Mouse (Mus musculus) testis, postnatal 10 days (tissue): ENCODE data around the gene 4930470P17Rik.

Experiments
- DNase-seq: peaks from one replicate; pipeline ENCODE4 v3.0.0; 2021; ENCODE audit warnings: low spot score

4930470P17Rik gene

DNA sequence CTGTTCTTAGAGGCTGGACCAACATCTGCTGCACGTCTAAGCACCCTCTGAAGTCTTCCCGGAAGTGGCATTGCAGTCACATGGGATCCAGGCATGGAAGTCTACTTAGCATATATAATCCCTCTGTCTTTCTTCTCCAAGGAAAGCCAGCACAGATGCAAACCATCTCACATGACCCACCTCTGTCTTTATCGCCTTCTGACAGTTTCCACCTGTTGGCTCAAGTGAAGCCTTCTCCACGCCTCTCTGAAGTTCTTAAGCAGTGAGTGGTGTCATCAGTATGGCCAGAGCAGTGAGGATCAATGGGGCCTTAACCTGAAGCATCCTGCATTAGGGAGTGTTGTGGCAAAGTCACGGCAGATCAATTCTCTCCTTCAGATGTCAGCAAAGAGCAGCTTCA lies 23.2 kb downstream of the 4930470P17Rik start:
- no peak for DNase-seq

DNA sequence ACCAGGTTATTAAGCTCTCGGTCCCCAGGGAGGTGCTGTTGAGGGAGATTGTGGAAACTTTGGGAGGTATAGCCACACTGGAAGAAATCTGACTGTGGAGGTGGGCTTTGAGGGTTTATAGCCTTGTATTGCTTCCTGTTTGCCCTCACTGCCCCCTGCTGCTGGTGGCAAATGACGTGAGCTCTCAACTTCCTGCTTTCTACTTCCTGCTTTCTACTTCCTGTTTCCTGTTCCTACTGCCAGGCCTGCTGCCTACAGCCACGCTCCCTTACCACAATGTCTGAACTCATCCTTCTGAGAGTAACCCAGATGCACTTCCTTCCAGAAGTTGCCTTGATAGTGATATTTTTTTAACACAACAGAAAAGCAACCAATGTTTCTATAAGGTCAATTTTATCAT lies 24.3 kb downstream of the 4930470P17Rik start:
- no peak for DNase-seq

DNA sequence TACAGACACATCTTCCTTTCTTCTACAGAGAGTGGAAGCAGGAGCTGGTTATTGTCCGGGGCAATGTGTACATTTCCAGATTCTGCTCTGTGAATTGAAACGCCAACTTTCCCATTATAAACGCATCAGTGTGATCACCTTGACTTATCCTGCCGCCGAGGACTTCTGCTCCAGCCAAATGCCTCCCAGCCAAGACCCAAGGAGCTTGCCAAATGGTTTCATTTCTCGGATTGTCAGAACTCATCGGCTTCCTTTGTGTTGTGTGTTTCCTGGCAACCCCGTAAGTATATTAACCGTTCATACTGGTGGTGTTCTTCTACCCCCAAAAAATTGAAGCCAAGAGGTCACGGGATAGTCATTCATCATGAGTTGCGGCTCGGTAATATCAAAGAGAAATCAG lies 25.7 kb downstream of the 4930470P17Rik start:
- DNase-seq: no peak

GRCm38 (mm10) chr2:170564995-170565394 lies 36.8 kb downstream of the 4930470P17Rik start:
- no peak for DNase-seq

DNA sequence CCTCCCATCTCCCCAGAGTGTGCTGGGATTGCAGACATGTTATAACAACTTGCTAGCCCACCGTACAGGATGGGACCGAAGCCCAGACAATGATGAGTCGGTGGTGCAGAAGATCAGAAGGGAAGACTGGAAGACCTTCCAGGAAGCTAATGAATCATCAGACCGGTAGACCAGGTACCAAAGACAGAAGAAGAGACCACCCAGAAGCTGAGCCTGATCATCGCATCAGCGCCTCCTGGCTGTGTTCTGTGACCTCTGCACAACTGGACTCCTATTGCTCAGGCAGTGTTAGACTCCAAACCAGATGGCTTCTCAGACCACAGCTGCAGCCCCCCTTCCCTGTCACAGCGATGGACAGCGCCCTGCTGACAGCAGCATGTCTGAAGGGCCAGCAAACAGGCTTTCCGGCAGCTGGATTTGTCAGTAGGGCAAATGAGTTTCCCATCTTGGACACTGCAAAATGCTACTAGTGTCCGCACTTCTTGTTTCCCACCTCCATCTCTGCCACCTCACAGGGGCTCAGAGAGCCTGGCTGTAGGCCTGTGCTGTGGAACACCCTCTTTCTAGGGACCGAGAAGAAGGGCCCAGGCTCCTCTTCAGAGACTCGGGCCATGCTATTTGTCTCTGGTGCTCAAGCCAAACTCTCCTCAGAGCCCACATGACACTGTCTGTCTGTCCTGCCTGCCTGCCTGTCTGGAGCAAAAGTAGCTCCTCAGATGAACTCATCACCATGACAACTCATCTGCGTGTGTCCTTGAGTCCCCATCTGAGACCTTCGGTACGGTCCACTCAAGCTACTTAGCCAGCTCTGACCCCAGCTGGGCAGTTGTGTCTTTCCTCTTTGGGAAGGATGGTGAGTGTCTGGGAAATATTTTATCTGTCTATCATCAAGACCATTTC lies 37.6 kb downstream of the 4930470P17Rik start:
- DNase-seq: no peak

- no peak for DNase-seq
Observed at GRCm38 (mm10) chr2:170552088-170552487, 49.7 kb downstream of the 4930470P17Rik start.

- no peak for DNase-seq
Observed at GRCm38 (mm10) chr2:170550240-170550639, 51.6 kb downstream of the 4930470P17Rik start.

DNA sequence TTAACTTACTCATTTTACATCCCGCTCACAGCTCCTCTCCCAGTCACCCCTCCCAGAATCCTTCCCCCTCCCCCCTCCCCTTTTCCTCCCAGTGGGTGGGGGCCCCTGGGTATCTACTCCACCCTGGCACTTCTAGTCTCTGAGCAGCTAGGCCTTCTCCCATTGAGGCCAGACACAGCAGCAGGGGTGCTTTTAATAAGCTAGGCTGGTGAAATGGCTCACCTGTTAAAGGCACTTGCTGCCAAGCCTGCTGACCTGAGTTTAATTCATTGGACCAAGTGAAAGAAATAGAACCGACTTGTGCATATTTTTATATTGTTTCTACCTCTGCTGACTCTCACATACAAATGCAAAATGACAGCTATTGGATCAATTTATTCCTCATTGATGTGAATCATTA lies 52.7 kb downstream of the 4930470P17Rik start:
- DNase-seq: no peak

DNA sequence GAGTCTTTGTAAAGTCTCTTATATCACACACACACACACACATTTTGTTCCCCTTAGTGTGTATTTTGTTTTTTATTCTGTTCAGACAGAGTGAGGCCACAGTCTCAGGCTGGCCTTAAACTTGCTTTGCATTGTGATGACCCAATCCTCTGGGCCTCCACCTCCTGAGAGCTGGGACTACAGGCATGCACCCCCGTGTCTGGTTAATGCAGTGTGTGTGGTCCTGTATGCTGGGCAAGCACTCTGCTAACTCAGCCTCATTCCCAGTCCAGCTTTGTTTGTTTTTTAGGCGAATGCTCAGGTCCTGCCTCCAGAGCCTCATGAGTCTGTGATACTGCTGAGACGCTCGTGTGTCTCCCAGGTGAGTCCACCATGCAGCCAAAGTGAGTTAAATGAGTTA lies 53.8 kb downstream of the 4930470P17Rik start:
- DNase-seq: no peak

DNA sequence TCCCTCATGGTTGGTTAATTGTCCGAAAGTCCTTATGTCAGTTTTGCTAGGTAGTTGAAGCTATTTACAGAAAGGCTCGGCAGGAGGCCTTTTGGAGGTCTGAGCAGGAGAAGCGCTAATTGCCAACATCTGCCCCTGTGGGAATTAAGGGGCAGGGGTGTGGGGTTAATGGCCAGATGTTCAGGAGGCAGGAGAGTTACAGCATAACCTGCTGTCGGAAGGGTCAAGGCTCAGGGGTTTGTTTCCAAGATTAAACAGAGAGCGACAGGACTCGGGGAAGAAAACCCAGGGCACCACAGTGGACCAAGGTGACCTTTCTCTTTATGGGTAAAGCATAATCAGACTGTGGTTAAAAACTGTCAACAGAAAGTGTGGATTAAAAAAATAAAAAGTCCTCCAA lies 54.3 kb downstream of the 4930470P17Rik start:
- DNase-seq: no peak

DNA sequence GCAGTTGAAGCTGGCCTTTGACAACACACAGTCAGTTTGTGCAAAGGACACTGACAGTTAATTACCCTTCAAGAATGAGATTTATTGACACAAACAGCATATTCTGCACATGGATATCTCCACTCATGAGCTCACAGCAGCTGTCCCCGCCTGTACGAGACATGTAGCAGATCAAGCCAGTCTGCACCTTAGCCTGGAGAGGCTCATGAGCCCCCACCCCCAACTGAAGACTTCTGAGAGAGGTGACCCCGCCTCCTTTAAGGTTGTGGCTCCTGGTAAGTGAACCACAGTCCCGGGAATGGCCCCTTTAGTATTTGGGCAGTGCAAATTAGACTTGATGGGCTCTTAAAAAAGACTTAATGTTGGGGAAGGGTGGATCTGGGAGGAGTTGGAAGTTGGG lies 56.1 kb downstream of the 4930470P17Rik start:
- DNase-seq: no peak

DNA sequence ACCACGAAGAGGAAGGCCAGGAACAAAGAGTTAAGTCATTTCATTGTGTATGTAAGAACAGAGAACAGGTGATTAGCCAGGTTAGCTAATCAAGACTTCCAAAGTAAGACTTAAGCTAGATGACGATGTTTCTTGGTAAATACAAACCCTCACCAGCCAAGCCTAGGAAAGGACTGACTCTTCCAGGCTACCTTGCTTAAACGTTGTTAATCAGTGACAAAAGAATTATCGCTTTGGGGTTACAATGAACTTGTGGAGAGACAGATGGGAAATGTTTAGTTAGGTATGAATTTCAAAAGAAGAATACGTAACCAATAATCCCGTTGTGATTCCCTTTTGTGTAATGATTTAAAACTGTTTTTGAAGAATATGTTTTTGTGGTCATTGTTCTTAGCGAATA lies 56.9 kb downstream of the 4930470P17Rik start:
- DNase-seq: no peak

DNA sequence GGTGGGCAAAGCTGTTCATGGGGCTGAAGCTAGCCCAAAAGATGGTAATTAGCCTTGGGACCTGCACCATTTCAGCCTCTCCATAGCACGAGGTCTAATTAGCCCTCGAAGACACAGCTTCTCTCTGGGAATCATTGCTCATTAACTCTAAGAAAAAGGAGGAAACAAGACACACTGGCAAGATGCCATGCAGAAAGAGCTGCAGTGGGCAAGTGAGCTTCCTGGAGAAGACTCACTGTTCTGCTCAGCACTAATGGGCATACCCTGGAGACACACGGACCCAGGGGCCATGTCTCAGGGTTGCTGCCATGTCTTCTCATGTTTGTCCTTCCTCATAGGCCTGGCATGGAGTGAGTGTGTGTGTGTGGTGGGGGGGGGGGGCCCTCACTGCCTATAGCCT lies 57.7 kb downstream of the 4930470P17Rik start:
- no peak for DNase-seq

DNA sequence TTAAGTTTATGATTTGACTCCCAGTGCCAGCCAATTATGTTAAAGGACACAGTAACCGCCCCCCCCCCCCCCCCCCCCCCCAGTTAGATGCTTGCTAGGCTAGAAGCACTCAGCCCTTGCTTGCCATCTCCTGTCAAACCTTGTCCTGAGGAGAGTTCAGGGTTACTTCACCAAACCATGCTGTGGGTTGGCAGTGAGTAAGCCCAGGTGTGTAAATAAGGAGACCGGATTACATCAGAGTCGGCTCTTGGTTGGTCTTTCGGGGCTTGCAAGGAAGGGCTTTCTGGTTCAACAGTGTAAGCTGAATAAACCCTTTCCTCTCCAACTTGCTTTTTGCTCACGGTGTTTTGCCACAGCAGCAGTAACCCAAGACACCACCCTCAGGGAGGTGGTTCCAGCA lies 58.2 kb downstream of the 4930470P17Rik start:
- no peak for DNase-seq

- DNase-seq: no peak
Observed at GRCm38 (mm10) chr2:170539211-170539610, 62.6 kb downstream of the 4930470P17Rik start.

DNA sequence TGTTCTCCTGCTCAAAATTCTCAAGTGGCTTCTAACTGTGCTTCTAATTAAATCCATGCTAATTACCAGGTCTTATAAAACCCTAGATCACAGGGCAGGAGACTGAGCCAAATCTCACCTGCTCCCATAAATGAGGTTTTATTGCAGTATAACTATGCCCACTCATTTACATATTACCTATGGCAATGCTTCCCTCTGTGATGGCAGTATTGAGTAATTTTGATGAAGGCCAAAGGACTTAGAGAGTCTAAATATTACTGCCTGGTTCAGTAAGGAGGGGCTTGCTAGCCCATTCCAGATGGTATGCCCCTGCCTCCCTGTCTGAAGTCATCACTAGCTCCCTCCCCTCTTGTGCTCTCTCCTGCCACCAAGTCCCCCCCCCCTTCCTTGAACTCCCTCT lies 66.0 kb downstream of the 4930470P17Rik start:
- no peak for DNase-seq

DNA sequence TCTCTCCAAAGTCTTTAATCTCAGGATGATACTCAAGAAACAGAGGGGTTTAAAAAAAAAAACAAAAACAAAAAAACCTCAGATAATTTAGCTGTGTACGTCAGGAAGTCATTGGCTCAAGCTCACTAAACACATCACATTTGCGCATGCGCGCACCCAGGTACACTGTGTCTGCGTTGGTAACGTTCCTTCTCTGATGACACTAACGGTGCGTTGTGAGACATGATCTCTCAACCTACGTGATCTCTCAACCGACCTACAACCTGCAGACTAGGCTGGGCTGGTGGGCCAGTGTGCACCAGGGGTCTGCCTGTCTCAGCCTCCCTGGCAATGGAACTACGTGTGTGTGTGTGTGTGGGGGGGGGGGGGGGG lies 67.0 kb downstream of the 4930470P17Rik start:
- DNase-seq: no peak

- no peak for DNase-seq
Observed at GRCm38 (mm10) chr2:170534116-170534802, 67.6 kb downstream of the 4930470P17Rik start.

DNA sequence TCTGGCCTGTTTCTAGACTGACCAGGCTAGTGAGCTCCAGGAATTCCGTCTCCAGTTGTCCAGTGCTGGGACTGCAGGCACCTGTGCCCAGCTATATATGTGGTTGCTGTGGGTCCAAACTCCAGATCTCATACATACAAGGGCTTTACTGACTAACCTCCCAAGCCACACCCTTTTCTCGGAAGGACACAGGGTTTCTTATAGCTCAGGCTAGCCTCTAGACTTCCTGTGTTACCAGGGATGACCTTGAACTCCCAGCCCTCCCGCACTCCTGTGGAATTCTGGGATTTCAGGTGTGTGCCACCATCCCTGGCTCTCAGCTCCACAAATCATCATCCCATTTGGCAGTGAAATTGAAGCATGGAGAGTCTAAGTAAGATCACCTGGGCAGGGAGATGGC lies 71.6 kb downstream of the 4930470P17Rik start:
- no peak for DNase-seq

DNA sequence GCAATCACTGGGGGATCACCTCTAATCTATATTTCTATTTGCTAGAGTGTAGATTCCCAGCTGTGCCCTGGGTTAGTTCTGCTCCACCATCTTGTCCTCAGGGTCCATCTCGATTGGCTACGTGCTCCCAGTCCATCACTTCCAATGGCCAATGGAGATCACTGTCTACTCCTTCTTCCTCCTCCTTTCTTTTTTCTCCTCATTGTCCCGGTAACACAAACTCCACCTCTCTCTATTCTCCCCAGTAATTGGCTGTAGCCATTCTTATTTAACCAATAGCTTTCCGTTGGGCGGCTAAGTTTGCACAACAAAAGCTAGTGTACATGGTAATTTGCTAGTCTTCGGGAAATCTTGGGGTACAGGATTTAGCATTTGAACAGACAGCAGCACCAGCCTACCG lies 72.1 kb downstream of the 4930470P17Rik start:
- no peak for DNase-seq
